Mouse (Mus musculus) neural tube, embryonic 10.5 days (tissue): ENCODE measurements at regions not wholly inside any gene's neighbourhood (a gene's known extent, or its start where the extent isn't known, plus 50 kb on each side); places are given as distances from the start of the nearest gene placed in this dataset.
"Not testable (repeated sequence)": the region's sequence is repeated elsewhere in the genome, so short reads cannot be mapped to it uniquely, and the experiment has no call there.

ENCODE experiments used
- DNase-seq: peaks from one replicate; pipeline ENCODE4 v3.0.0-alpha.2; 2017; ENCODE audit warnings: low spot score; ENCODE audit errors: extremely low spot score

- not testable (repeated sequence) for DNase-seq
Measured at GRCm38 (mm10) chr1:23316288-23316687, 81.3 kb downstream of the Ogfrl1 start.

DNA sequence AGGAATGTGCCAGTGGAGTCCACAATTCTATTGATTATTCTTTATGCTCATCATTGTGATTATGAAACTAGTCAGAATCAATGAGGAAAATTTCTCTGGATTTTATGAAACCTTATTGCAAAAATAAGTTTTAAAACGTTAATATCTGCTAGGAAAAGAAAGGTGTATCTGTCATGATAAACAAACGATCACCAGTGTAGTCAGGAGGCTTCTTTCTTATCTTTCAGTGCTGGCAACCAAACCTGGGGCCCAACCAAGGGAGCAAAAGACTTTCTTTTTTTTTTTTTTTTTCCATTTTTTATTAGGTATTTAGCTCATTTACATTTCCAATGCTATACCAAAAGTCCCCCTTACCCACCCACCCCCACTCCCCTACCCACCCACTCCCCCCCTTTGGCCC, 82.7 kb downstream of the Ogfrl1 start:
- not testable (repeated sequence) for DNase-seq

- no peak for DNase-seq
Measured at GRCm38 (mm10) chr1:23292718-23293117, 104.9 kb downstream of the Ogfrl1 start.

DNA sequence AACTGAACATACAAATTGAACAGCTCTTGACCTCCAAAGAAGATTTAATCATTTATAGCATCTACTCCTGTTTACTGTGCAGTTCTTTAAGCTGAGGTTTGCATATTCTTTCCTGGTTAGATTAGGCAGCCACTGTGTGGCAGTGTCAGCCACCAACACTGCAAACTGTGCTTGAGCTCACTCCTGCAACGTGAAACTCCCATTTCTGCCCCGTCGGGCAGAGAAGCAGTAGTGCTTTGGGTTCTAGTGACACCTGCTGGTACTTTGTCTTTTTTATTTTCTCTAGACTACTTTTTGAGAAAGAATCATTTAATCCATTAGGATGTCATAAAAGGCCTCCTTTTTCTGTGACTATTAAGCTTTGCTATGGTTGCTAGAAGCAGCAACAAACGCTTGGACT, 110.8 kb downstream of the Ogfrl1 start:
- no peak for DNase-seq

GRCm38 (mm10) chr1:23282870-23283219, 114.7 kb downstream of the Ogfrl1 start:
- no peak for DNase-seq

- DNase-seq, result no peak
Measured at GRCm38 (mm10) chr1:23282215-23282869, 115.2 kb downstream of the Ogfrl1 start.

DNA sequence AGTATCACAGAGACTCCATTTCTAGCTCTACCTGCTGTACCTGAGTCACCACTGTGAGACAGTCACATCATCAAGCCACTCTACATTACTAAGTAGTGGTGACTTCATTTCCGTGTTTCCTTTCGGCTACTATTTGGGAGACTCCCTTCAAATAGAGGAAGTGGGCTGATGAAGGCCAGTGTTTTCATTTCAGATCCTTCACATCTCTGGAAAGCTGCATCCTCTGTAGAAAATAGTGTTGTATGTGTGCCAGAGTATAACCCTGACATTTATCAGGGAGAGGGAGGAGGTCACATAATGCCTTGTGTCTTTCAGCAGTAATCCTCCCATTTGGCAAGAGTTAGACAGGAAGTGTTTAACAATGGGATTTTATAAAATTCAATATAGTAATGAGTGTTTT, 117.7 kb downstream of the Ogfrl1 start:
- DNase-seq, result no peak

DNA sequence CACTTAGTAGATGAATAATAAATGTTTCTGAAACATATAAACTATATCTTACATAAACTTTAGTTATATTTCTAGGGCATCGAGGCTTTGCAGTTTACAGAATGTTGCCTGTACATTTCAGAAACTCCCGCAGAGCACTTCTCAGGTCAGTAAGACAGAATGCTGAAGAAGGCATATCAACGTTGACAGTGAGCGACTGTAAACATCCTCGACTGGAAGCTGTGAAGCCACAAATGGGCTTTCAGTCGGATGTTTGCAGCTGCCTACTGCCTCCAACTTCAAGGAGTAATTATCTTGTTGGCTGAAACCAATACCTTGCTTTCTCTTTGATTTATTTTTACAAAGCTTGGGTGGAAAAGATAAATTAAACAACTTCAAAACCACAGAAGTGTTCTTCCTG, 125.5 kb downstream of the Ogfrl1 start:
- DNase-seq, result no peak

- DNase-seq, result no peak
Measured at GRCm38 (mm10) chr1:23270910-23271822, 126.4 kb downstream of the Ogfrl1 start.

DNA sequence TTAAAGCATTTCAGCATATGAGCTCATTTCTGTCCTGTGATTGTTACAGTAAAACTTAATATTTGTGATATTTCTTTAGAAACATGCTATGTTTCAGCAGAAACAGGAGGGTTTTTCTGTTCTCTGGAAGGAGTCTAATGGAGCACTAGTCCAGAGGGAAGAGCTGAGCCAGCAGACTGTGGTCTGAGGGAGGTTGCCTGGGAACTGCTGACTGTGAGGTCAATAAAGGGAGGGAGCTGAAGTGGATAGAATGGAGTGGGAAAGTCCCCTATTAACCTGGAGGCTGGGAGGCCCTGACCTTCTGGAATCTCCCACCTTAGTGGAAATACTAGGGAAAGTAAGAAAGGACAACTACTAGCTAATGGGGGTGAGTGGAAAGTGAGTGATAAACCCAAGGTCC, 129.5 kb downstream of the Ogfrl1 start:
- DNase-seq, result no peak

DNA sequence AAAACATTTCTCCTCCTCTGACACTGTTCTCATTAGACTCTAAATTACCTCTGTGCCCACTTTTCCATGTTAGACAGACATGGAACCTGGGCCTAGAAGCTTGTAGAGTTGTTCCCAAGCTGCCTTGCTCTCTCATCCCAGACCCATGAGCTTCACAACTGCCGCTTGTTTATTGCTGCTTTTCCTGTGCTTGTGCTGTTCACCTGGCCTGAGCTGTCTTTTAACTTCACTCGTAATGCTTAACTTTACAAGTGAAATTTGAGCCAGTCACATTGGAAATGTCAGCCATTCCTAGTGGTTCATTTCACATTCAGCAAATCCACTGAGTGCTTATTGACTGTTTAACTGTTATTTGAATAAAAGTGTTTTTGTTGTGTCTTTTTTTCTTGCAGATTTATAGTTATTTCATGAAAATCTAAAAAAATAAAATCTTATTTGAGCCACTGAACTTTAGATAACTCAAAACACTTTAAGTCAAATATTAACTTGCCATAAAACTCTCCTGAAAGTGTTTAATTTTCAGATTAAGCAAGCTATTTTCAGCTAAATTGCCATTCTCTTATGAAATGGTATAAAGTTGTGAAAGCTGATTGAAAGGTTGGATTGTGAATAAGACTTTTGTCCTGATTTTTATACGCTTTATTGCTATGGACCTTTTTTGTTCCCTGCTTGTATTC, 131.9 kb downstream of the Ogfrl1 start:
- DNase-seq, result no peak

DNA sequence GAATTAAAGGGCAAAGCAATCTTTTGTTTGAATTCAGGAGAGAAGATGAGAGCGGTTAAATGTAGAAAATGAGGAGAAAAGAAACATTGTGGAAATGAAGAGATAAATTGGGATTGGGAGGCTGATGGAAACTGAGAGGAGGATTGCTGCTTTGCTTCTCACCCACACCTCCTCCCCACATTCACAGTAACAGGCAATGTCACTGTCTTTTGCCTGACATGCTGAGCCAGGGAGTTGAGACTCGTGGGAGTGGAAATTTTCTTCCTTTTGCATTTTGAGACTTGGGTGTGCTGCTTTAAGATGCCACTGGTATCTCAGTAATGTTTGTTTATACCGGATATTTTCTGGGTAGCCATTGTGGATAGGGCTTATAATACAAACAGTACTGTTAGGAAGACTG, 133.3 kb downstream of the Ogfrl1 start:
- DNase-seq, result no peak

GRCm38 (mm10) chr1:23263798-23264197, 133.8 kb downstream of the Ogfrl1 start:
- no peak for DNase-seq

- DNase-seq, result no peak
Measured at GRCm38 (mm10) chr1:23261652-23262051, 135.9 kb downstream of the Ogfrl1 start.

GRCm38 (mm10) chr1:23257306-23257895, 140.2 kb downstream of the Ogfrl1 start:
- DNase-seq, result no peak

DNA sequence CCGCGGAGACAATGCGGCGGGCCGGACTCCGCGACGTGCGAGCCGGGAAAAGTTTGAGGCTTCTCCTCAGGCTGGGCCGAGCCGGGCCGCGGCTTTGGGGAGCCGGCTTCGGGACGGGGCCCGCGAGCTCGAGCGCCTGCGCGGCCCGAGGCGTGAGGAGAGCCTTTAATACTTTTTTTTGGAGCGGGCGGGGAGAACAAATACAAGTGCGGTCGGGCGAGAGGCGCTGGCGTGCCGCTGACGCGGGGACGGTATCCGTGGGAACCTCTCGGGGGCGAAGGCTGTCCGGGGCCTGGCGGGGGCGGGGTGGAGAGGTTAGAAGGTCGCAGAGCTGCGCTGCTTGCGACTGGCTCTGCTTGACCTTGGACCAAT, 141.0 kb downstream of the Ogfrl1 start:
- peak; percentile 87 for DNase-seq

DNA sequence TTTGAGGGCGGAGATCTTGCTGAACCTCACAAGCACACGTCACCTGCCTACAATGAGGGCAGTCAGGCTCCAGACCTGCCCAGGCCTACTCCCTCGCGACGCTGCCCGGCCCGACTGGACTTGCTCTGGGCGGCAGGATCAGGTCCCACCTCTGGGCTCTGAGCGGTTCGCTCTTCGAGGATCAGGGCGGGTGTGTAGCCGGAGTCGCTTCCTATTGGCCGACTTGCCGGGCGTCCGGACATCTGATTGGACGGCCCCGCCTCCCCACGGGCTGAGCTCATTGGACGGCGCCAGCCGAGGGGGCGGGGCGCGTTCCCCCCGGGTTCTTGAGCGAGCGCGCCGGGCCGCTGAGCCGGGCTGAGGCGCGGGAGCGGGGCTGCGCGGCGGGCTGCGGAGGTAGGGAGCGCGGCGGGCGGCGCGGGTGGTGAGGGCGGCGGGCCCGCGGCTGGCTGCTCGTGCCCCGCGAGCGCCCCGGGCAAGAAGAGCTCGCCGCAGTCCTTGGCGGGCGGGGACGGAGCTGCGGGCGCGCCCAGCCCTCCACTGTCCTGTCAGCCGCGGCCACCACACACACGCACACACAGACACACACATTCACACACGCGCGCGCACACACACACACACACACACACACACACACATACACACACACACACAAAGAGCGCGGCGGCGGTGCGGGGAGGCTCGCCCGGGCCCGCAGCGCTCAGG, 141.5 kb downstream of the Ogfrl1 start:
- DNase-seq, result peak; percentile 92

DNA sequence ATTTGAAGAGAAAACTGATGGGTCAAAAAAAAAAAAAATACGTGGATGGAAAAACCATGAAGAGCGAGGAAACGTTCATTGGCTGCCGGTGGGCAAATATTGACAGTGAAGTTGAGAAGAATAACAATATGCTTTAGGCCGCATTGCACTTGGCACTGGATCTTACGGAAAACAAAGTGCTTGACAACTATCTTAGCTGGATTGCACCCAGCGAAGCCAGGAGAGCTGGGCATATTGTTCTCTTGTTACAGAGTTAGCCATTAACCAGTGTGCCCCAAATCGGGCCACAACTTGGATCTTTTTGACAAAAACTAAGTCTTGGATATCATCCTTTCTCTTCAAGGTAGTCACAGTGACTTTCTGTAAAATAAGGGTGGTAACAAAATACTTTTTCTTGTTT, 143.3 kb downstream of the Ogfrl1 start:
- DNase-seq, result no peak

DNA sequence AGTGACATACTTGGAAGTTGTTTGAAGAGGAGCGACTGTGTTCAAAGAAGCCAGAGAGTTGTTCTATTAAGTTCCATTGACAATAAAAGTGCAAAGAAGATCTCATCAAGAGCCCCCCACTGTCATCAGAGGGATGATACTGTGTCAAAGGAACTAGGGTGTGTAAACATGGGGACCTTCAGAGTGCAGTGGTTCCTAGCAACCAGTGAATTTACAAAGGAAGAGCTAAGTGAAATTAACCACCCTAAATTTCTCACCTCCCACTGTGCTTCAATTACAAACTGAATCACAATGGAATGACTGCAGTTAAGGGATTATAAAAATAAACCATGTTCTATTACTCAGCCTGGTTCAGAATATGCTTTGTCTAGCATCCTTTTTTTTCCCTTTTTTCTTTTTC, 129.5 kb upstream of the 4933415F23Rik start:
- DNase-seq, result no peak

GRCm38 (mm10) chr1:23228478-23228877, 126.4 kb upstream of the 4933415F23Rik start:
- DNase-seq, result no peak

DNA sequence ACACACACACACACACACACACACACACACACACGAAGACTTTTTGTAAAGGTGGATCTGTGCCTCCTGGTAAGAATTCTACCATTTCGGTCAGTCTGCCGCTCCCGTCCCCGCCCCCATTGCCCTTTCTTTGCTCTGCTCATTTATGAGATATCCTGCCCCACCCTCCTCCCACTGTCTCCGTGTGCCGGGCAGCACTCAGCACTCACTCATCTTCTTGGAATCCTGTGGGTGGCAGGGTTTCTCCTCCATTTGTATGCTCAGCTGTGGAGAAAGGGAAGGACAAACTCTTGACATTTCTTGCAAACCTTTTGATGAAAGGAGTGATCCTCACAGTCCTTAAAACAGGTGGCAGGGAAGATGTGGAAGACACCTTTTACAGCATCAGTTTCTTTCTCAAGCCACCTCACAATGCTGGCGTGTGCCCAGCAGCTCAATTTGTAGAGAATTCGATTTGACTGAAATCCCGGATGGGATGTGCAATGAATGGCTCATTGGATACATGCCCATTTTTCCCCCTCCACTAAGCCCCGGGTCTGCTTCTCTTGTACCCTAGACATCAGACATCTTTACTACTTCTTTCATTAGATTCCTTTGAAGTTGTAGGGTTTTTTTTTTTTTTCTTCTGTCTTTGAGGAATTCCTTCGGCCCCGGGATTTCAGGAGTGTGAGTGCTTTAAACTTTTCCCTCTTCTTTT, 112.6 kb upstream of the 4933415F23Rik start:
- no peak for DNase-seq
